Mouse (Mus musculus) bone marrow, adult 2 months (tissue): ENCODE measurements around the gene Atp8b4.

Experiments used
- CTCF ChIP-seq: fragments of 200-500 bp; IDR thresholded peaks from 2 replicates; pipeline ENCODE4 v1.5.1; 2011; ENCODE audit warnings: low read length, control low read depth; ENCODE audit not compliant: control insufficient read depth, insufficient read depth
- POLR2A ChIP-seq: fragments of 200-500 bp; IDR thresholded peaks from 2 replicates; pipeline ENCODE4 v1.6.1; 2011; ENCODE audit warnings: low read depth, mild to moderate bottlenecking, control low read depth, low read length, borderline replicate concordance; ENCODE audit not compliant: control insufficient read depth

DNA sequence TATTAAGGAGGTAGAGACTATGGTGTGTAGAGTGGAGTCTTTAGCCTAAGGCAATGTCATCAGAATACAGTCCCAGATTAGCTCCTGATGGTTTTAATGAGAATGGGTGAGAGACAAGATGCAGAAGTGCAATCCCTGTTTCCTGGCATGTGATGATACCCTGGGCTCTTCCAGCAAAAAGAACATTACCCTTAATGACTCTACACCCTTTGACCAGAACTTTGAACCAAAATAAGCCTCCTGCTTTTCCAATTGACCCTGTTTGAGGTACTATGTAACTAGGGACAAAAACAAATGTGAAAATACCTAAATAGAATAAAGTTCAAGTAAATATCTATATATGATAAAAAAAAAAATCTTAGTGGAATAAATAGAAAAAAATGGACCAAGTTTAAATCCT, 37.2 kb upstream of the Atp8b4 start:
- no peak for TF ChIP-seq POLR2A
- TF ChIP-seq CTCF = no peak
